Mouse (Mus musculus): Measurements from ENCODE around the gene Foxd1.

Gene Foxd1

DNA sequence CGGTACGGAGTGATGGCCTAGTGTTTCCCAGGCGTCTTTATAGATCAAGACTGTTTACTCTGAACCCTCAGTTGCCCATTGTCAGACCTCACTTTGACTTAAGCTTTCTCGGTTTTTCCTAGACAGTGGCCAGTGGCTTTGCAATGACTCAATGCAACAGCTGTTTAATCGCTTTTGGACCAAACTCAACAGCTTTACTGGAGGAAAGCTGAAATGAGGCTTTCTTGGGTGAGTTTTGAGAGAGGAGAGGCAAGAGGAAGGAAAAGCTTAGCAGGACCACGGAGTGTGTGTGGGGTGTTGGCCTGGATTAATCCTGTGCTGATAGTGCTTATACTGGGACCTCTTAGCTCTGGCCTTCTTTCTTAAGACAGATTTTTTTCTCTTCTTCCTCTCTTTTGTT is 36.3 kb downstream of the Foxd1 start:
- no peak for DNase-seq

DNA sequence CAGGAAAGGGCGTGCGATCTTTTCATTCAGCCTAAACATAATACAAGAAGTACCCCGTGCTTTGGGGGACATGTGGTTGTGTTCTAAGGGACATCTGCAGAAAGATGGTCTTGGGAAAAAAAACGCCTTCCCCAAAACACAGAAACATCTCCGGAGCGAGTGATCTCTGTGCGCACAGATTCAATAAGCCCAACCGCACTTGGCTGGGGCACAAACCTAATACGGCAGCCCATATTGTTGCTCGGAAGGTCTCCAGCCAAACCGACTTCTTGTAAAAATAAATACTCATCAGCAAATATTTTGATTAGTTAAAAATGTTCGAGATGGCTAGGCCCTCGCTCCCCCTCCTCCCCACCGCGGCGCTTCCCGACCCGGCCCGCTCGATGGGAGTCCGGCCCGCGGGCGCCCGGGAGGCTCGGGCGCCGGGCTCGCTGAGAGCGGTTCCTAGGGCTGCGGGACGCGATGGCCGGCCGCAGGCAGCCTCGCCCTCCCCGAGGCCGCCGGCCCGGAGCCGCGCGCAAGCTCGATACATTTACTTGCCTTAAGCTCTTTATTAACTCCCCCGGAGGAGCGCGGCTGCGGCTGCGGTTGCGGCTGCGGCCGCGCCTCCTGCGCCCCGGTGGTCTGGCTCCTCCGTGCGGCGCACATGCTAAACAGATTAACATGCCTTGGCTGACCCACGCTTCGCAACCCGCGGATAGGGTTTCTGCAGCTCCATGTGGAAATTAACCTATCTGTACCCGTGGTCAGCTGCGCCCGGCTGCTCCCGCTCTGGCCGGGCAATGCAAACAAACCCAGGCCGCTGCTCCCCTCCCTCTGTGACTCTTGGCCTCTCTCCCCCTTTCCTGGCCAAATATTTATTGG is 37.0 kb downstream of the Foxd1 start:
- DNase-seq = no peak

- DNase-seq = no peak
These were observed 37.6 kb downstream of the Foxd1 start for GRCm38 (mm10) chr13:98391635-98391990.

- DNase-seq = no peak
These were observed 38.0 kb downstream of the Foxd1 start for GRCm38 (mm10) chr13:98392031-98392430.

- no peak for DNase-seq
These were observed 39.5 kb downstream of the Foxd1 start for GRCm38 (mm10) chr13:98393356-98394070.

All from lung, adult 18-20 months (tissue).